In genomic region chr9:58111431-58111830, GRCm38 (mm10) we compare ENCODE assay signal across 10 mouse cellular contexts. TPM values are rescaled to one million over a fixed set of nuclear protein-coding genes. Genes with fewer than 3 reads are reported as not detected.
DNase-seq lines count a peak whose midpoint lies in the region; ATAC-seq and TF ChIP-seq lines count a peak whose summit lies in the region.
"Had no signal": no experiment of that assay in that cellular context is flagged by ENCODE, and none has a peak within 500 bp of the region (broad histone marks: within the 10 kb centered on the region; RNA-seq: fewer than 3 reads in every experiment).

No protein-coding gene starts in this region.

- no peaks in the 10 kb centered on the region for H3K27me3 ChIP-seq in cerebellum, adult 2 months (ENCODE audit: control insufficient read depth, insufficient read depth, low read length)
- peaks cover 59% of the 10 kb centered on the region for H3K27me3 ChIP-seq in hindbrain, embryonic 10.5 days (ENCODE audit: insufficient read depth, poor library complexity, severe bottlenecking)
- H3K27me3 ChIP-seq in limb, embryonic 10.5 days (ENCODE audit: low read depth, poor library complexity, severe bottlenecking): peaks cover 52% of the 10 kb centered on the region
- H3K27me3 ChIP-seq in stomach, embryonic 14.5 days (ENCODE audit: control insufficient read depth, insufficient read depth, low read length): no peaks in the 10 kb centered on the region

- TF ChIP-seq CTCF in cerebellum, adult 2 months (IDR thresholded peaks at IDR 0.05; ENCODE audit: borderline replicate concordance, insufficient read depth, low read depth, low read length): no peak

- 8% methylated on average over 6 of the region's 6 CpGs for WGBS in cerebellum, adult 2 months
- WGBS in hindbrain, embryonic 10.5 days: 48% methylated on average over 6 of the region's 6 CpGs
- 53% methylated on average over 6 of the region's 6 CpGs for WGBS in limb, embryonic 10.5 days
- 58% methylated on average over 6 of the region's 6 CpGs for WGBS in stomach, embryonic 14.5 days

- no peaks in the 10 kb centered on the region for H3K36me3 ChIP-seq in hindbrain, embryonic 10.5 days
- no peaks in the 10 kb centered on the region for H3K36me3 ChIP-seq in limb, embryonic 10.5 days
- no peaks in the 10 kb centered on the region for H3K36me3 ChIP-seq in stomach, embryonic 14.5 days (ENCODE audit: control insufficient read depth, insufficient read depth, low read length)

- H3K9me3 ChIP-seq in hindbrain, embryonic 10.5 days: no peaks in the 10 kb centered on the region
- no peaks in the 10 kb centered on the region for H3K9me3 ChIP-seq in limb, embryonic 10.5 days (replicated peaks)
- H3K9me3 ChIP-seq in stomach, embryonic 14.5 days (ENCODE audit: control insufficient read depth, low read depth, low read length): no peaks in the 10 kb centered on the region
- H3K9me3 ChIP-seq: megakaryocyte, embryonic 14.5 days had no signal

- peak overlapping the region; percentile 40 for H3K27ac ChIP-seq in cerebellum, adult 2 months (ENCODE audit: insufficient read depth, low read length)
- H3K27ac ChIP-seq in hindbrain, embryonic 10.5 days: peak overlapping the region; percentile 88
- H3K27ac ChIP-seq in limb, embryonic 10.5 days: peak overlapping the region; percentile 90
- peak overlapping the region; percentile 52; the same call in 1 of the 2 replicates for H3K27ac ChIP-seq in stomach, embryonic 14.5 days (ENCODE audit: low read length)

- H3K4me3 ChIP-seq in cerebellum, adult 2 months (replicated peaks; ENCODE audit: insufficient read depth, low read depth, low read length): no peak overlapping the region
- H3K4me3 ChIP-seq in hindbrain, embryonic 10.5 days: no peak overlapping the region
- no peak overlapping the region for H3K4me3 ChIP-seq in limb, embryonic 10.5 days
- H3K4me3 ChIP-seq in stomach, embryonic 14.5 days (ENCODE audit: low read depth, low read length): no peak overlapping the region
- H3K4me3 ChIP-seq: megakaryocyte, embryonic 14.5 days had no signal

- H3K4me1 ChIP-seq in cerebellum, adult 2 months (ENCODE audit: control insufficient read depth, insufficient read depth, low read length): peaks cover 40% of the 10 kb centered on the region
- peaks cover 82% of the 10 kb centered on the region for H3K4me1 ChIP-seq in hindbrain, embryonic 10.5 days (replicated peaks)
- peaks cover 64% of the 10 kb centered on the region for H3K4me1 ChIP-seq in limb, embryonic 10.5 days
- H3K4me1 ChIP-seq in stomach, embryonic 14.5 days (ENCODE audit: control insufficient read depth, insufficient read depth, low read length): peaks cover 42% of the 10 kb centered on the region

- no peak overlapping the region for H3K9ac ChIP-seq in stomach, embryonic 14.5 days (replicated peaks; ENCODE audit: low read depth, low read length)

- no peak for ATAC-seq in stomach, embryonic 14.5 days (ENCODE audit: insufficient number of reproducible peaks, insufficient read depth, low FRiP score, low read depth)
- no peak for ATAC-seq in activated CD4-positive, CD25-positive, alpha-beta regulatory T cell, adult 4 months

- no peak overlapping the region for H3K4me2 ChIP-seq in stomach, embryonic 14.5 days (replicated peaks; ENCODE audit: low read depth, low read length)

- DNase-seq in T-cell, adult 2 months (ENCODE audit: low spot score): peak; percentile 12
- peak; percentile 86 to 94 for DNase-seq in cerebellum, adult 2 months
- DNase-seq in hindbrain, embryonic 10.5 days (ENCODE audit: low spot score): no peak
- DNase-seq in limb, embryonic 10.5 days (ENCODE audit: low spot score): no peak
- DNase-seq in spleen, postnatal 10 days (ENCODE audit: low spot score in 2 of 2): no peak
- DNase-seq in spleen, postnatal 14 days (ENCODE audit: low spot score in 2 of 2): no peak

- peak; percentile 24; the same call in 1 of the 2 replicates for TF ChIP-seq POLR2A in cerebellum, adult 2 months (IDR thresholded peaks at IDR 0.05; ENCODE audit: borderline replicate concordance, insufficient read depth, low read length)

RNA-seq across cellular contexts. Expression of gene Ccdc33, which starts 7.2 kb away (rescaled TPM):
- polyA plus RNA-seq in cerebellum, adult 2 months (2012; rRNA removed): 0.59 and 1.1 TPM in 2 replicates
- polyA plus RNA-seq in hindbrain, embryonic 10.5 days (2016; fragmentation: Nextera tagmentation; extraction: Ambion mirVana): 0.90 and 0.99 TPM in 2 replicates
- 0.26 and 0.34 TPM in 2 replicates for polyA plus RNA-seq in limb, embryonic 10.5 days (2016; fragmentation: Nextera tagmentation; extraction: Ambion mirVana)
- polyA plus RNA-seq in stomach, embryonic 14.5 days (2014; fragmentation: Nextera tagmentation; extraction: Ambion mirVana): 0.91 TPM in 1 of 2 replicates, not detected in the other
- polyA plus RNA-seq in activated CD4-positive, CD25-positive, alpha-beta regulatory T cell, adult 4 months (2017; shearing (Covaris generic)): not detected
- polyA plus RNA-seq: heart, embryonic 14.5 days had no signal

RNA-seq across cellular contexts. Expression of gene Stra6, which starts 47.8 kb away (rescaled TPM):
- polyA plus RNA-seq in cerebellum, adult 2 months (2012; rRNA removed): 2.8 and 3.9 TPM in 2 replicates
- polyA plus RNA-seq in hindbrain, embryonic 10.5 days (2016; fragmentation: Nextera tagmentation; extraction: Ambion mirVana): 11.2 and 15.8 TPM in 2 replicates
- polyA plus RNA-seq in limb, embryonic 10.5 days (2016; fragmentation: Nextera tagmentation; extraction: Ambion mirVana): 45.3 and 59.9 TPM in 2 replicates
- polyA plus RNA-seq in stomach, embryonic 14.5 days (2014; fragmentation: Nextera tagmentation; extraction: Ambion mirVana): 4.3 and 6.0 TPM in 2 replicates
- 1 to 10 TPM; 3.1 to 3.8 TPM for polyA plus RNA-seq in activated CD4-positive, CD25-positive, alpha-beta regulatory T cell, adult 4 months (2017; shearing (Covaris generic))

Comparison
In these comparisons a context has a peak if more than half of its experiments do, and no peak if none do; other contexts are left out.
1. DNase-seq: peak in T-cell, adult 2 months (single experiment) and cerebellum, adult 2 months (2 of 2); none in hindbrain, embryonic 10.5 days (single experiment), limb, embryonic 10.5 days (single experiment), spleen, postnatal 10 days (0 of 2) and spleen, postnatal 14 days (0 of 2).
2. H3K27ac ChIP-seq: peak in every context shown above with its lines; median percentile 90 in limb, embryonic 10.5 days; 88 in hindbrain, embryonic 10.5 days; 52 in stomach, embryonic 14.5 days; 40 in cerebellum, adult 2 months.